Mouse (Mus musculus) E14TG2a.4 (cell line): ENCODE measurements around the gene Cpne5.

Experiments used
- CTCF ChIP-seq: conservative IDR thresholded peaks from 2 replicates; pipeline ENCODE4 v1.5.1; 2014; ENCODE audit warnings: low read length
- NANOG ChIP-seq: IDR thresholded peaks from 2 replicates; pipeline ENCODE4 v1.6.1; 2014; ENCODE audit warnings: borderline replicate concordance, low read length, mixed read lengths
- POU5F1 ChIP-seq: IDR thresholded peaks from 2 replicates; pipeline ENCODE4 v1.6.1; 2014; ENCODE audit warnings: low read length, borderline replicate concordance

- TF ChIP-seq CTCF (no peak), POU5F1 (no peak), NANOG (no peak)
These were observed 56.2 kb downstream of the Cpne5 start for GRCm38 (mm10) chr17:29181751-29182150.
